In the genomic region with DNA sequence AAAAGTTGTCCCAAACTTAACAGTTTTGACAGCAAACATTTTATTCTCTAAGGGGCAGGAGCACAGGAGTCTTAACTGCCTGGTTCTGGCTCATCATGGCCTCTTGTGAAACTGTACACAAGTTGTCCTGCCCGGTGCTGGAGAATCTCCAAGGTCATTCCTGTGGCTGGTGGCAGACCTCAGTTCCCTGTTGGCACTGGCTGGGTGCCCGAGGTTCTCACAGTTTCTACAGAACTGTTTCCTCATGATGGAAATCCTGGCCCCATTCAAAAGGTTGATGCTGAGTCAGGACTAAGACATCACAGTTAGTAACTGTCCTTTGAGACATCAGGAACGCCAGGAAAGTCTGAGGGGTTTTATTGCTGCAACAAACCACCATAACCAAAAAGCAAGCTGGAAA, we compare ENCODE assay signal across 11 mouse cellular contexts. TPM values are rescaled to one million over a fixed set of nuclear protein-coding genes. Genes with fewer than 3 reads are reported as not detected.
DNase-seq lines count a peak whose midpoint lies in the region; ATAC-seq and TF ChIP-seq lines count a peak whose summit lies in the region.
"Had no signal": no experiment of that assay in that cellular context is flagged by ENCODE, and none has a peak within 500 bp of the region (broad histone marks: within the 10 kb centered on the region; RNA-seq: fewer than 3 reads in every experiment).

No protein-coding gene starts in this region.

- H3K4me1 ChIP-seq in embryonic facial prominence, embryonic 15.5 days: peaks cover 6% of the 10 kb centered on the region
- 0 out of 2 replicates have a peak, but pooled peaks cover 5% of the 10 kb centered on the region for H3K4me1 ChIP-seq in limb, embryonic 14.5 days (ENCODE audit: control insufficient read depth, insufficient read depth, low read length)
- no peaks in the 10 kb centered on the region for H3K4me1 ChIP-seq in intestine, postnatal 0 days (replicated peaks; ENCODE audit: control insufficient read depth, insufficient read depth, low read length)
- peaks cover 4% of the 10 kb centered on the region; the same call in 1 of the 2 replicates for H3K4me1 ChIP-seq in heart, embryonic 11.5 days (ENCODE audit: control insufficient read depth, insufficient read depth, low read length)

- no peaks in the 10 kb centered on the region for H3K9me3 ChIP-seq in embryonic facial prominence, embryonic 15.5 days (replicated peaks)
- H3K9me3 ChIP-seq in limb, embryonic 14.5 days (ENCODE audit: control insufficient read depth, low read length): no peaks in the 10 kb centered on the region
- no peaks in the 10 kb centered on the region for H3K9me3 ChIP-seq in intestine, postnatal 0 days (ENCODE audit: control insufficient read depth)
- H3K9me3 ChIP-seq in heart, embryonic 11.5 days (replicated peaks; ENCODE audit: control insufficient read depth, low read length): no peaks in the 10 kb centered on the region
- H3K9me3 ChIP-seq: forebrain, embryonic 15.5 days had no signal

- DNase-seq in cerebellum, postnatal 14 days: peak; percentile 51 to 59
- no peak for DNase-seq in cerebellum, adult 8-10 months
- peak; percentile 71 for DNase-seq in NIH3T3 (ENCODE audit: low read depth)
- DNase-seq in limb, embryonic 14.5 days (ENCODE audit: low spot score): no peak
- no peak for DNase-seq in thymus, postnatal 25 days
- DNase-seq: B cell, adult 2 months; cerebellum, adult 9-10 months had no signal

- ATAC-seq in embryonic facial prominence, embryonic 15.5 days (ENCODE audit: insufficient number of reproducible peaks, low FRiP score, low TSS enrichment, low read depth): no peak
- no peak for ATAC-seq in limb, embryonic 14.5 days (ENCODE audit: low FRiP score, low read depth)
- ATAC-seq in intestine, postnatal 0 days: no peak
- ATAC-seq in heart, embryonic 11.5 days (replicated peaks; ENCODE audit: insufficient number of reproducible peaks, low FRiP score, low TSS enrichment): no peak
- ATAC-seq: forebrain, embryonic 15.5 days had no signal

- no peak overlapping the region for H3K4me3 ChIP-seq in embryonic facial prominence, embryonic 15.5 days (replicated peaks)
- no peak overlapping the region for H3K4me3 ChIP-seq in limb, embryonic 14.5 days (replicated peaks; ENCODE audit: low read length)
- H3K4me3 ChIP-seq in intestine, postnatal 0 days (ENCODE audit: low read depth, low read length): no peak overlapping the region
- no peak overlapping the region for H3K4me3 ChIP-seq in heart, embryonic 11.5 days (ENCODE audit: low read depth, low read length)
- H3K4me3 ChIP-seq: forebrain, embryonic 15.5 days had no signal

- H3K27ac ChIP-seq in embryonic facial prominence, embryonic 15.5 days (replicated peaks): peak overlapping the region; percentile 44
- H3K27ac ChIP-seq in limb, embryonic 14.5 days (replicated peaks; ENCODE audit: low read depth, low read length): 0 out of 2 replicates have a peak overlapping the region, but pooled peaks have one; percentile 41
- no peak overlapping the region for H3K27ac ChIP-seq in intestine, postnatal 0 days (ENCODE audit: low read depth, low read length)
- no peak overlapping the region for H3K27ac ChIP-seq in heart, embryonic 11.5 days (ENCODE audit: low read depth, low read length)
- H3K27ac ChIP-seq: forebrain, embryonic 15.5 days had no signal

- no peak for TF ChIP-seq CTCF in intestine, postnatal 0 days (IDR thresholded peaks at IDR 0.05; ENCODE audit: low read depth)

- H3K4me2 ChIP-seq in embryonic facial prominence, embryonic 15.5 days (replicated peaks): no peak overlapping the region
- H3K4me2 ChIP-seq in limb, embryonic 14.5 days (replicated peaks; ENCODE audit: low read depth, low read length, severe bottlenecking): no peak overlapping the region
- no peak overlapping the region for H3K4me2 ChIP-seq in intestine, postnatal 0 days (replicated peaks; ENCODE audit: low read depth)
- no peak overlapping the region for H3K4me2 ChIP-seq in heart, embryonic 11.5 days
- H3K4me2 ChIP-seq: forebrain, embryonic 15.5 days had no signal

- no peak for TF ChIP-seq POLR2A in limb, embryonic 14.5 days (IDR thresholded peaks at IDR 0.05; ENCODE audit: borderline replicate concordance, extremely low read depth, insufficient read depth, insufficient read length)

- H3K9ac ChIP-seq in embryonic facial prominence, embryonic 15.5 days: no peak overlapping the region
- H3K9ac ChIP-seq in limb, embryonic 14.5 days (ENCODE audit: low read depth, low read length, severe bottlenecking): no peak overlapping the region
- no peak overlapping the region for H3K9ac ChIP-seq in intestine, postnatal 0 days (ENCODE audit: low read depth, low read length)
- H3K9ac ChIP-seq in heart, embryonic 11.5 days (ENCODE audit: low read depth, low read length): no peak overlapping the region
- H3K9ac ChIP-seq: forebrain, embryonic 15.5 days had no signal

- H3K27me3 ChIP-seq in embryonic facial prominence, embryonic 15.5 days: no peaks in the 10 kb centered on the region
- H3K27me3 ChIP-seq in limb, embryonic 14.5 days (ENCODE audit: control insufficient read depth, insufficient read depth, low read length): no peaks in the 10 kb centered on the region
- no peaks in the 10 kb centered on the region for H3K27me3 ChIP-seq in intestine, postnatal 0 days (replicated peaks; ENCODE audit: control insufficient read depth, insufficient read depth, low read length)
- H3K27me3 ChIP-seq in heart, embryonic 11.5 days (ENCODE audit: control insufficient read depth, insufficient read depth, low read length): no peaks in the 10 kb centered on the region
- H3K27me3 ChIP-seq: forebrain, embryonic 15.5 days had no signal

- 49% methylated on average over 3 of the region's 3 CpGs for WGBS in embryonic facial prominence, embryonic 15.5 days
- 57% methylated on average over 3 of the region's 3 CpGs for WGBS in limb, embryonic 14.5 days
- WGBS in intestine, postnatal 0 days: 66% methylated on average over 3 of the region's 3 CpGs
- WGBS in heart, embryonic 11.5 days (ENCODE audit: insufficient replicate concordance): 63% methylated on average over 3 of the region's 3 CpGs

- no peaks in the 10 kb centered on the region for H3K36me3 ChIP-seq in embryonic facial prominence, embryonic 15.5 days
- no peaks in the 10 kb centered on the region for H3K36me3 ChIP-seq in limb, embryonic 14.5 days (ENCODE audit: control insufficient read depth, insufficient read depth, low read length)
- no peaks in the 10 kb centered on the region for H3K36me3 ChIP-seq in intestine, postnatal 0 days (ENCODE audit: control insufficient read depth, insufficient read depth)
- H3K36me3 ChIP-seq in heart, embryonic 11.5 days (ENCODE audit: control insufficient read depth, insufficient read depth, low read length): no peaks in the 10 kb centered on the region
- H3K36me3 ChIP-seq: forebrain, embryonic 15.5 days had no signal

RNA-seq across cellular contexts. Expression of a gene that starts 8.6 kb away (rescaled TPM):
- 0.19 and 0.21 TPM in 2 replicates for polyA plus RNA-seq in embryonic facial prominence, embryonic 15.5 days (2015; fragmentation: Nextera tagmentation; extraction: Ambion mirVana)
- 3.7 and 5.4 TPM in 2 replicates for polyA plus RNA-seq in limb, embryonic 14.5 days (2012; rRNA removed)
- polyA plus RNA-seq in limb, embryonic 14.5 days (2014; fragmentation: Nextera tagmentation; extraction: Ambion mirVana): 0.15 and 0.17 TPM in 2 replicates
- polyA plus RNA-seq in intestine, postnatal 0 days (2015; fragmentation: Nextera tagmentation; extraction: Ambion mirVana): 0.16 and 0.33 TPM in 2 replicates
- 0.30 and 0.33 TPM in 2 replicates for polyA plus RNA-seq in heart, embryonic 11.5 days (2014; fragmentation: Nextera tagmentation; extraction: Ambion mirVana)
- polyA plus RNA-seq: forebrain, embryonic 15.5 days had no signal

RNA-seq across cellular contexts. Expression of a gene that starts 28.6 kb away (rescaled TPM):
- polyA plus RNA-seq in embryonic facial prominence, embryonic 15.5 days (2015; fragmentation: Nextera tagmentation; extraction: Ambion mirVana): not detected in 2 replicates
- not detected in 2 replicates for polyA plus RNA-seq in limb, embryonic 14.5 days (2012; rRNA removed)
- not detected in 2 replicates for polyA plus RNA-seq in limb, embryonic 14.5 days (2014; fragmentation: Nextera tagmentation; extraction: Ambion mirVana)
- not detected in 2 replicates for polyA plus RNA-seq in intestine, postnatal 0 days (2015; fragmentation: Nextera tagmentation; extraction: Ambion mirVana)
- polyA plus RNA-seq in heart, embryonic 11.5 days (2014; fragmentation: Nextera tagmentation; extraction: Ambion mirVana): not detected in 2 replicates
- polyA plus RNA-seq: forebrain, embryonic 15.5 days had no signal

RNA-seq across cellular contexts. Expression of a gene that starts 39.8 kb away (rescaled TPM):
- polyA plus RNA-seq in embryonic facial prominence, embryonic 15.5 days (2015; fragmentation: Nextera tagmentation; extraction: Ambion mirVana): not detected in 2 replicates
- 0.05 TPM in 1 of 2 replicates, not detected in the other for polyA plus RNA-seq in limb, embryonic 14.5 days (2012; rRNA removed)
- polyA plus RNA-seq in limb, embryonic 14.5 days (2014; fragmentation: Nextera tagmentation; extraction: Ambion mirVana): not detected in 2 replicates
- polyA plus RNA-seq in intestine, postnatal 0 days (2015; fragmentation: Nextera tagmentation; extraction: Ambion mirVana): not detected in 2 replicates
- not detected in 2 replicates for polyA plus RNA-seq in heart, embryonic 11.5 days (2014; fragmentation: Nextera tagmentation; extraction: Ambion mirVana)
- polyA plus RNA-seq: forebrain, embryonic 15.5 days had no signal

RNA-seq across cellular contexts. Expression of a gene that starts 41.4 kb away (rescaled TPM):
- 17.5 and 19.6 TPM in 2 replicates for polyA plus RNA-seq in embryonic facial prominence, embryonic 15.5 days (2015; fragmentation: Nextera tagmentation; extraction: Ambion mirVana)
- 16.1 and 17.8 TPM in 2 replicates for polyA plus RNA-seq in limb, embryonic 14.5 days (2012; rRNA removed)
- 8.2 and 10.2 TPM in 2 replicates for polyA plus RNA-seq in limb, embryonic 14.5 days (2014; fragmentation: Nextera tagmentation; extraction: Ambion mirVana)
- polyA plus RNA-seq in intestine, postnatal 0 days (2015; fragmentation: Nextera tagmentation; extraction: Ambion mirVana): 13.8 and 14.6 TPM in 2 replicates
- 1.5 and 2.0 TPM in 2 replicates for polyA plus RNA-seq in heart, embryonic 11.5 days (2014; fragmentation: Nextera tagmentation; extraction: Ambion mirVana)

Comparison
In these comparisons a context has a peak if more than half of its experiments do, and no peak if none do; other contexts are left out.
1. DNase-seq: peak in cerebellum, postnatal 14 days (2 of 2) and NIH3T3 (single experiment); none in cerebellum, adult 8-10 months (single experiment), limb, embryonic 14.5 days (single experiment) and thymus, postnatal 25 days (single experiment).
2. H3K27ac ChIP-seq: peak in embryonic facial prominence, embryonic 15.5 days (single experiment) and limb, embryonic 14.5 days (single experiment); none in intestine, postnatal 0 days (single experiment) and heart, embryonic 11.5 days (single experiment).